Mouse (Mus musculus) c-Kit-positive CD71-negative TER-119-negative erythroid progenitor cells, embryonic 14.5 days (primary cell): ENCODE measurements at regions not wholly inside any gene's neighbourhood (a gene's known extent, or its start where the extent isn't known, plus 50 kb on each side); places are given as distances from the start of the nearest gene placed in this dataset.

Source experiments
- DNase-seq: peaks from one replicate; pipeline ENCODE4 v3.0.0-alpha.2; 2013; ENCODE audit warnings: low read depth

DNA sequence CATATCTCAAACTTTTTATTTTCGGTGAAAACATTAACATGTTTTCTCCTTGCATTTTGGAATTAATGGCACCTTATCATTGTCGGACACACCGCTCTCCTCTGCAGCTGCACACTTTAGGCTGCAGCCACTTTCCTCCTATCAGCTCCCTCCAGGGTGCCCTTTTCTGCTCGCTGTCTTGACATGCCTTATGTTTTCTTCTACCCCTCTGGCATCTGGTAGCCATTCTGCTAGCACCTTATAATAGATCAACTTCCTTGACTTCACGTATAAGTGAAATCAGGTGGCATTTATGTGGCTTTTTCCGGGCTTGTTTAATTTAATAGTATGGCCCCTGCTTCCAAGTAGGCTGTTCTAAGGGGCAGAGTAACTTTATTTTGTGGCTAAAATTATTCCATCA, 747.8 kb downstream of the Slitrk6 start:
- DNase-seq, result no peak

DNA sequence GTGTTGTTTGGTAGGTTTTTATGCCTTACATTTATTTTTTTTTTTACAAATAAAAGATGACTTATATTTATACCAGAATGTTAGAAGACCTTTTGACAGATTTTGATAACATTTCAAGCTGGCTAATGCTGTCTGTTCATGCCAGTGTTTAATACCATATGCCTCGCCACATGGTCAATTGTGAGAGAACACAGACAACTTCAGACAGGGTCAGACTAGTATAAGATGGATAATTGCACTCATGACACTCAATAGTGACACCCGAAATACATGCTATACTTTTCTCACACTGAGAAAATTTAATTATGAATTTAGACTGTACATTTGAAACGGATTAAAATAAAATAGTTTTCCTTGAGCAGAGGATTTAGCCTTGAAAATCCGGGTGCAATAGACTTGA, 769.9 kb downstream of the Slitrk6 start:
- no peak for DNase-seq

- no peak for DNase-seq
Measured at GRCm38 (mm10) chr14:109958008-109958407, 796.9 kb downstream of the Slitrk6 start.

DNA sequence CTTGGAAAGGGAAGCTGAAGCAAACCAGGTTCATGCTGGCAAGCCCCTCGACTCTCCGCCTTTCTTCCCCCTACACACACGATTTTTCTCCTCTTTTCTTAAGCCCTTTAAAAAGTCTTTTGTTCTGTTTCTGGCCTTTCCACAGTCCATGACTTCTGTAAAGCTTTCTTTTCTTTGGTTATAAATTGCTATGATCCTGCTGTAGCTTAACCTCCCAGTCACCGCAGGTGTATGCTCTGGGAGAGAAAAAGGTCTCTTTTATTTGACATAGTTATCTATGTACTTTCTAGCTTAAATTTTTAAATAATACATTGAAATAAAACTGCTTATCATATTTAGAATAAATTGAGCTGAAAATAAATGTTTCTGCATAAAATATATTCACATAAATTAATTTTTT, 813.0 kb downstream of the Slitrk6 start:
- DNase-seq, result no peak

DNA sequence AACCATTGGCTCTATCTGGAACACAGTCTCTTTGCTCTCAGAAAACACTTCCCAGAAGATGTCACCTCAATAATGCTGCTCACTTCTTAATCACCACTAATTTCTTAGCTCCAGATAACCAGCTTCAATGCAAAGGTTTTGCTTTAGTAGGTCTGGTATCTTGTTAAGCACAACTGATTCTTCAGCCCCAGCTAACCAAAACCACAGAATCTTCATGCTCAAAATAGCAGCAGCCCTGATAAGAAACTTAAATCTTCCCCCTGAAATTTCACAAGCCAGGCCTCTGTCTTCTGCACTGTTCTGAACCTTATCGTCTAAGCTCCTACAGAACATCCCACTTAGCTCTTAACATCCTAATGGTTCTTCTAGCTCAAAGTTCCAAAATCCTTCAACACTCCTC, 813.8 kb downstream of the Slitrk6 start:
- no peak for DNase-seq

DNA sequence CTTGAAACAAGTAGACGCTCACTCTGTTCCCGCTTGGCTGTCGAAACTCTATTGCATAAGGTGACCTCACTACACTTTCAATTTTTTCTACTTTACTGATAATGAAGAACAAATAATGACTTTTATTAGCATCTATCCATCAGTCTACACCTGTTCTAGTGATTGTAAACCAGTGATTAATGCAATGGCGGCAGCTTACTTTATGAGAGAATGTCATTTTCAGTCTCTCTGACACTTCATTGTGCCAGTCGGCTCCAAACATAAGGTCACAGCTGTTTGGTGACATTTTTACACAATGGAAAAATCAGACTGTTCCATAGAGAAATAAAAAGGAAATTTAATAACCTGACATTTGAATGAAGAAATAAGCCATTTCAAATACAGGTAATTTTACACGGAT, 817.5 kb downstream of the Slitrk6 start:
- DNase-seq, result no peak

DNA sequence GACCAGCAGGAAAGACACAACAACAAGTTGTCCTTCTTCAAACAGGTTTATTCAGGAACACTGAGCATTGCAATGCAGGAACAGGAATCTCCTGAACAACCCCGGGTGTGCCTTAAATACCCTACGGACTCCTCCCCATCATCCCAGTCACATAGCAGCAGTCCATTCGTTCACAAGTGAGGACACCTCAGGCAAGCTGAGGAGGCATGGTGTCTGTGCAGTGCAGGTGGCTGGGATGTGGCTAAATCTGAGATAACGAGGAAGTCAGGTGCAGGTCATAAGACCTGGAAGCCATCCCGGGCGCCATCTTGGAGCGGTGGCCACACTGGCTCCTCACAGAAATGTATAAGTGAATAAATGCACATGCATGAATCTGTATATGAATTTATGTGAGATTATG, 826.0 kb downstream of the Slitrk6 start:
- no peak for DNase-seq

DNA sequence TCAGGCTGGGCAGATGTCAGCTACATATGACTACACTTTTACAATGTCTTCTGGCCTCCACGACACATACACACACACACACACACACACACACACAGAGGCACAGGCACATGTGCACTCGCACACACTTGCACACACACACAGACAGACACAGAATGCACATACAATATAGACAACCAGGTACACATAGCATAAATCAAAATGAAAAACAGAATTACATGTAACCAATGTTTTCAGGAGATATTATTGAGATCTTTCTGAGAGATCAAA, 863.1 kb downstream of the Slitrk6 start:
- DNase-seq, result no peak

DNA sequence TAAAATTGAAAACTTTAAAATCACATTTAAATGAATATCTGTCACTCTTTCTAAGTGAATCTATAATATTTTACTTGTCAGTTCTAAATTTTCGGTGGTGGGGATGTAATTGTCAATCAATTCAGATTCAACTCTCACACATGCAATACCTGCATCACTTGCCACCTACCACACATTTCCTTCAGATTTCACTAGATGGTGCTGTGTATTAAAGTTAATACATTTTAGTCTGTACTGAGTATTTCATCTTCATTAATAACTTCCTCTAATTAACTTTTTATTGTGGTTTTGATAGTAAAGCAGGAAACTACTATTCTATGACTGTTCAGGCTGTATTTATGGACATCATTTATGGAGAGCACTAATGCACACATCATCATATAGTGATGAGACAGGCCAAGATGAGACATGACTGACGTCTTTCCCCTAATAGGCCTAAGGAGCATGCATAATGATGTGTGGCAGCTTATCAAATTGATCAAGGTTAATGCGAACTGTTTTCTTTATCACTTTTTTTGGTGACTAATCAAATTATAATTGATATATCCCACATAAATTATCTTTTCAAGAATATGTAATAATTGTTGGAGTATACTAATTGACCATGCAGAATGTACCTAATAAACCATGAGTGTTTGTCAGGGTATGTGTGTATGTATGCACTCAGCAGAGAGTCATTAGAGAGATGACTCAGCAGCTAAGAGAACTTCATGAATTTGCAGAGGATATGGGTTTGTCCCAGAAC, 863.6 kb downstream of the Slitrk6 start:
- DNase-seq, result no peak

DNA sequence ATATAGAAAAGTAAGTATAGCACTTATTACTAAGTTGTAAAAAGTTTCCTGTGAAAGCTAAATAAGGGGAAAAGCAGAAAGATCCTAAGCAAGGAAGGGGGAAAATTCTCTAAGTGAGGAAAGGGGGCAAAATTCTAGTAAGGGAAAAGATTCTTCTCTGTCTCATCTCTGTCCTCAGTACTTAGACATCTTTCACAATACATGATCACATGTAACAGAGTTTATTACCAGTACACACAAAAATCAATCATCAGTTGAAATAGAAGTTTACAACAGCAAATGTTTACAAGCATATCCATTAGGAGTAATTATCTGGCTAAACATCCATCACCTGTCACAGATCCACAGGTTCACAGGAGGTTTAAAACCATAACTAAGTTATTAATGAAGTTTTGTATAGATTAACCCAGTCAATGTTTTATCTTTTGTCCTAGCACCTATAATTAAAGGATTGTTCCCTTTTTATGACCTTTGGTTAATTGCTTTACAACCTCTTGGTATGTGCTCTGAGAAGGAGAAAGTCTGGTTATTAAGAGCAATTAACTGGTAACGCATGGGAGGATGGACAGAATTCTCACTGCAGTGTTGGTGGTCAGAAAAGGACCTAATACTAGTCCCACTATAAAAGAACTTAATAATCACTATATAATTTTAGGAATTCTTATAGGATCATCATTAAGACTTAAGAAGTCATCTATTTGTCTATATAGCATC, 877.8 kb downstream of the Slitrk6 start:
- DNase-seq, result no peak

DNA sequence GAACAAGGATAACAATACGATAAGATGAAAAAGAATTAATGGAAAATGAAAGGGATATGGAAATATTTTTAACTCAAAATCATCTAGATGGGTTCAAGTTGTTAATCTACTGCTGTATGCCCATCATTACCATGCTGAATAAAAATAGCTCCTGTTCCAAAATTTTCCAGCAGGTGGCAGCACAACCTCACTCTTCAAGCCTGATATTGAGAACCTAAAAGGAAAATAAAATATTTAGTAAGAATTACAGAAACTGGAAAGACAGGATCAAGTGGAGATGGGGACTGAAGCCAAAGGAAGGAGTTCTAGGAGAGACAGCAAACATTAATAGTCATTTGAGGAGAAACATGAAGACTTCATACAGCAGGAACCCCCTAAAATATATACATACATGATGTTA, 880.7 kb downstream of the Slitrk6 start:
- DNase-seq, result peak; percentile 6

DNA sequence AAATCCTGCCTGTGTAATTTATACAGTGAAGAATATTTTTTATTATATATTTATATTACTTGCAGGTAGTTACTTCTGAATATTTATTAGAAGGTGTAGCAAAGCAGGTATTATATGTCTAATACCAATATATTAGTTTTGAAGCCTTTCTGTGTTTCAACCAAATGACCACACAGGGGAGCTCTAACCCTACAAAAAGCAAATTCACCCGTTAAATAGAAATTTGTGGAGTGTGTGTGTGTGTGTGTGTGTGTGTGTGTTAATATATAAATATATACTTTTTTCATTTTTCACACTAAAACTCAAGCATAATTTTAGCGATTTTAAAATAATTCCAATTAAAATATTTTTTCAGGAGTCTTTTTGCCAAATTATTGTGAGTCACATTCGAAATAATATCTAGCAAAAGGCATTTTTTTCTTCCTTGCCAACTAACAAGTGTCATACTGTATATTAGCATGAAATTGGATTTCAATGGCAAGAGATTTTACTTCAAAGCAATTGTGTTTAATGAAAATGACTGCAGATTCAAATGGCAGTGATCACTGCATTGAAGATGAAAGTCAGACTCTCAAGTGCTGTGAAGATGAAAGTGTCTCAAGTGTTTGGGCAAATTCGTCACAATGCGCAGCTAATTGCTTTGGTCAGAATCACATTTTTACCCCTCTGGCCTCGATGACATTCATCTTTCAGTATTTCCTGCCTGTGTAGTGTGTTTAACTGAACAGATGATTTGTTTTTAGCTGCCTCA, 914.4 kb downstream of the Slitrk6 start:
- no peak for DNase-seq

DNA sequence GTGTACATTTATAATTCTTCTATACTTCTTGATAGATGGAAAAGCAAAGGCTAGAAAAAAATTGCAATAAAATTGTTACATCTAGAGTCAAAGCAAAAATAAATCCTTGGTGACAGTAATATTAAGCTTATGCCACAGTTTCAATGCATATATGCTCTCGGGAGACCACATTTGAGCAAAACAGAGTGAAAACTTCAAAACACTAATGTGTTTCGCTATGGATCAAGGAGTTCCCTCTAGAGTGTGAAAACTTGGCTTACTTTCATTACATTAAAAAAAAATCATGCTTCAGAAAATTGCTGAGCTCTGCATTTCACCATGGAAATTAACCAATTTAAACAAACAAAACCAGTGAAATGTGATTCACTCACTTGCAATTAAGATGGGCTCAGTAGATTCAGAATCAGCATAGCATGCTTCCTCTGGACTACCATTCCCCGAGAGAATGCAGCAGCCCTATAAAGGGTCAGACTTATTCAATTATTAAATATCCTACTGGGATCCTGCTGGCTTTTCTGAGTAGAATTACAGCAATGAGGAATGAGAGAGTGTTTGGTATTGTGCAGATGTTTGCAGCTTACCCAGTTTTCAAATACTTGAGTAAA, 888.7 kb upstream of the Slitrk1 start:
- no peak for DNase-seq

- no peak for DNase-seq
Measured at GRCm38 (mm10) chr14:109772246-109772645, 858.3 kb upstream of the Slitrk1 start.

GRCm38 (mm10) chr14:109760892-109761291, 846.9 kb upstream of the Slitrk1 start:
- no peak for DNase-seq
